Mouse (Mus musculus) MEL (cell line): ENCODE measurements around the gene Cip2a.

Experiments
- CTCF ChIP-seq, 3 experiments: IDR thresholded peaks in 2 of 3; conservative IDR thresholded peaks in 1 of 3; 2 replicates each; pipeline ENCODE4 v1.5.1; 2011 to 2012; ENCODE audit warnings: low read length in 3 of 3, low read depth in 2 of 3, mild to moderate bottlenecking in 2 of 3, improper control_type of control experiment in 1 of 3, inconsistent platforms in 1 of 3, mixed read lengths in 1 of 3, moderate library complexity in 1 of 3; ENCODE audit not compliant: control insufficient read depth in 1 of 3, insufficient read depth in 1 of 3, poor library complexity in 1 of 3, severe bottlenecking in 1 of 3
- MAX ChIP-seq: IDR thresholded peaks from 2 replicates; pipeline ENCODE4 v1.6.1; 2011; ENCODE audit warnings: low read length, improper control_type of control experiment
- NELFE ChIP-seq: IDR thresholded peaks from 2 replicates; pipeline ENCODE4 v1.6.1; 2011; ENCODE audit warnings: low read depth, low read length, improper control_type of control experiment
- UBTF ChIP-seq: IDR thresholded peaks from 2 replicates; pipeline ENCODE4 v1.6.1; 2012; ENCODE audit warnings: low read depth, mild to moderate bottlenecking, inconsistent platforms, low read length, improper control_type of control experiment, moderate library complexity, borderline replicate concordance; ENCODE audit not compliant: insufficient read depth

GRCm38 (mm10) chr16:49004151-49004550 is 10.2 kb downstream of the Cip2a start:
- no peak for TF ChIP-seq CTCF (IDR thresholded peaks at IDR 0.05 in 2 of 3, conservative IDR thresholded peaks at IDR 0.05 in 1 of 3; ENCODE audit: control insufficient read depth in 1 of 3, insufficient read depth in 1 of 3, low read depth in 2 of 3, low read length in 3 of 3, poor library complexity in 1 of 3, severe bottlenecking in 1 of 3)
- no peak for TF ChIP-seq MAX
- no peak for TF ChIP-seq UBTF
- TF ChIP-seq NELFE: no peak
